Mouse (Mus musculus) cerebral cortex, adult 2 months (tissue): Measurements from ENCODE around the gene Fam129b.

Experiments
- WGBS: fragments of 180-500 bp; shearing (Covaris S2); methylation state at CpG from one replicate; pipeline ENCODE4 v1.1.7; 2018; 5-methylcytosine and 5-hydroxymethylcytosine counted together

Fam129b gene

DNA sequence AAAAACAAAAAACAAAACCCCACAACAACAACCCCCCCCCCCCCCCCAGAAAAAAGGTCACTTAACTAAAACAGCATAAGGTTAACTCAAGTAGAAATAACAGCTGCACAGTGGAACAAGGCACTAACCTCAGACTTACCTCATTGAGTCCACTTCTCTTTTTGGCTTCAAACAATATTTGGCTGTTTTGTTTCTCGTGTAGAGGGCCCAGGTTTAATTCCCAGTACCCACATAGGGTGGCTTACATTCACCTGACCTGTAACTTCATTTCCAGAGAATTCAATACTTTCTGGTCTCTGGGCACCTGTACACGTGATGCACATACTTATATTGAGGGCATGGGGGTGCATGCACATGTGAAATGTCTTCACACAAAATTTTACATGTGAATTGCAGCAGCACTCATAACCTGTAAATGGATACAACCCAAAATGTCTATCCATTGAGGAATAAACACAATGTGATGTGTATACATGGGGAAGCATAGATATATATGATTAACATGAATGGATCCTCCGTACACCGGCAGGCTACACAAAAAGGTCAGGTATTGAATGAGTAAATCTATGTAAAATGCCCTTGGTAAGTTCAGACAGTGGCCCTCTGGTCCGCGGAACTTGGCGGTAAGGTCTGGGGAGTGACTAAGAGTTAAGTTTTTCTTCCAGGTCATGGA, 89.7 kb downstream of the Fam129b start:
- 20% methylated on average over 7 of the region's 7 CpGs for WGBS

DNA sequence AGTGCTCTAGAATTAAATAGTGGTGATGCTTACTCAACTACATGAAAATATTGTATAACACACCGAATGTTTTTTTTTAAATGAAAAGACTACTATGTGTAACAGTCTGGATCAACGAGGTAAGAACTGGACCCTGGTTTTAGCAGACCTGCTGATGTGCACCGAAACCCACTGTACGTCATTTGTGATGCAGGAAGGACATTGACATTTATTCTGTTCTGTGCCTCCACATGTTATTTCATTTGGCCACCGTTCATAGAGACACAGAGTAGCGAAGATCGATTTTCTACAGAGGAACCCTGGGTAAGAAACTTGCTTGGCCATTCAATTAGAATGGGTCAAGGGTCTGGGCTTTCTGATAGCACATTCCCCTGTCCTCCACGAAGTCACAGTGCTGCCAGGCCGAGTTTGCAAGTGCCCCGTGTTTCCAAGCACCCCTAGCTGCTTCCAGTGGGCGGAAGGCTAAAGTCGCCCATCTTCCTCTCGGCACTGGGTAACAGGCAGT, 90.3 kb downstream of the Fam129b start:
- whole genome bisulfite sequencing: 7% methylated on average over 13 of the region's 13 CpGs

DNA sequence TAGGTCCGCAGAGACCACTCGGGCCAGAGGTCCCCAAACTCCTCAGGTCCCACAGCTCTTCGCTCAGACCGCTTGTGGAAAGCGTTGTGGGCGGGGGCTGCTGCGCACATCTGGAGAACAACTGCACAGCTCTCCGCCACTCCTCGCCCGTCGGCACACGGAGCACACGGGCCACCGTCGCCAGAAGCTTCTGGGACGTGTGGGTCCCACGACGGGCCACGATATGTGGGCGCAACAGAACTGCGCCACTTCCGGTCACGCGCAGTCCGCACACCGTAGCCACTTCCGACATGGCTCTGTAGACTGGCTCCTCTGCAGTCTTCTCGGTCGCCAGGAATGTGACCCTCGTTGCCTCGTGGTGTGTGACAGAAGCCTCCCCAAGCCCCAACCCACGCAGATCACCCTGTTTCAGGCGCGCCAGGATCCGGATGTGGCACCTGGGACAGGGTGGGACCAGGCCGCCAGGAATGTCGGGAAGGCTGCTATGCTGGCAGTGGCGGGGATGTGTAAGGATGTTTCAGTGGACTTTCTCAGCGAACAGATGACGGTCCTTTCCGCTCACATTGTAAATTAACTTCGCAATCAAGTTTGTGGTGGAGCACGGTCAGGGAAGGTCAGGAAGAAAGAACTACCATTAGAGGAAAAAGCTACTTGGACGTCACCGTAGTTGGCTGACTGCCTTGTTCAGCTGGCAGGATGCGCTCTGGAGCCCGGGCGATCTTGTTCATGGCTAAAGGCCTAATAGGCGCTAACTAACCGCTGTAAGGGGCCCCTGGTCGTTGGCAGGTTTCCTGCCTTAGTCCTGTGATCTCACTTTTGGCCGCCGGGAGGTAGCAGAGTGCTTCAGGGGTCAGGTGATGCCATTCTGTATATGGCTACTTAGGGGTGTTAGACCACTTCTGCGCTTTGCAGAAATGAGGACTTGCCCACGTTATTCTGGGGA, 91.0 kb downstream of the Fam129b start:
- WGBS: under 1% methylated on average over 55 of the region's 55 CpGs

DNA sequence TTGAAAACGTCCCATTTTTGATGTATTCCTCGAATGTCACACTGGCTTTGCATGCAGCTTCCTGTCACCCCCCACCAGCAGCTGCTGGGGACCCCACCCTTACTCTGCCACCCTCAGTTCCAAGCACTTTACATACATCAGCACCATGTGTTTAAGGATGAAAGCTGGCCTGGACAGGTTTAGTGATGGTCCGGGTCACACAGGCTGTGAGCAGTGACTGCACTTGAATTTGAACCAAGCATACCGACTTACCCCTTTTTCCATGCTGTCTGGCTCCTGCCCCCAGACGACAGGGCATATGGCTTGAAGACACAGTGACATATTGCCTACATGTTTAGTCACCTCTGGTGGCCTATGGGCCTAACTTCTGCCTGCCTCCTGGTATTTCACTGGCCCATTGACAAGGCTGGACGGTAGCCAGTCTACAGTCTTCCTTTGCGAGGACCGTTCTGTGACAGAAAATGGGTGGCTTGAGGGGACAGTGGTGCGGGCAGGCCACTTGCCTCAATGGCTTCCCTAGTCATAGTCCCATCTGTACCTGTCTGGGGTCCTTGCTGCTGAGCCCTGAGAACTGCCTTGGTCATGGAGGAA, 92.2 kb downstream of the Fam129b start:
- WGBS: 64% methylated on average over 9 of the region's 9 CpGs

DNA sequence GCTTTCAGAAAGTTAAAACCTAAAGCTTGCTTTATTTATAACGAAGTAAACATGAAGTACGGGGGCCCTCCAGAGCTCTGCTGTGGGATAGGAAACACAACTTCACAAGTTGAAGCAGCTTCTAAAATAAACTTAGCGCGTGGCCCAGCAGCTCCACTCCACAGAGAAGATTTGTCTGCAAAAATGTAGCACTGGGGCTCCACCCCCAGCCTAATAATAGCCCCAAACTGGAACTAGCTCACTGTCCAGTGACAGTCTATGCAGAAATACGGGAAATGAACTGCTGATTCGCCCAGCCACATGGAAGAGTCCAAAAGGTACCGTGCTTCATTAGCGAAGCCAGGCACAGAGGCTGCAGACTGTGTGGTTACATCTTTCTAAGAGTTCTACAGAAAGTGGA, 93.4 kb downstream of the Fam129b start:
- 43% methylated on average over 8 of the region's 8 CpGs for WGBS

DNA sequence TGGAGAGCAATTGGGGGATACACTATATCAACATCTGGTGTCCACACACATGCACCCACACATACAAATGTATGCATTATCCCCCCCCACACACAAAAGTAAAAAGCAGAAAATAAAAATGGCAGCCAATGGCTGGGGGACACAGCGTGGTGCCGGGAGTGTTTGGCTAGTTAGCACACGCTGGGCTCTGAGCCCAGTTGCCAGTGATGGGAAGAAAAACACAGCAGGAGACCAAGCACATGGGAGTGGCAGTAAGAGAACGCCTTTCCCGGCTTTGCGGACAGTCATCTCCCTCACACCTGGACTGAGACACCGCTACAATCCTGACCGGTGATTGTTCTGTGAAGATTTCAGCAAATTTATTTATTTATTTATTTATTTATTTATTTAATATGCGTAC, 95.3 kb downstream of the Fam129b start:
- WGBS: 25% methylated on average over 9 of the region's 9 CpGs

DNA sequence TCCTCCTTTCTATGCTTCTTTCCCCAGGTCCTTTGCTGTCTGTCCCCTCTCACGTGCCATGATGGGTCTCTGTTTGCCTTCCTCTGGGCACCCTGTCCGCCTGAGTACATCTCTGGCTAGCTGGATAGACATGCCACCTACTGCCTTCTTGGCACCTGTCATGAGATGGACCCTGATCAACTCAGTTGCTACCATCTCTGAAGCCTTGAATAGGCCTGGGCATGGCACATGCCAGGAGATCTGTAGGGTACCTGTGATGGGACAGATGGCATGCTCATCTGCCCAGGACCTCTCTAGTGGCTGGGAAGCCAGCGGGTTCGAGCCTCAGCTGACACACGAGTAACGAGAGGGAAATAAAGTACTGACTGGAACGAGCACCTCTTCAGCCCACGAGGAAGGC, 98.3 kb downstream of the Fam129b start:
- WGBS: 88% methylated on average over 8 of the region's 8 CpGs
